Mouse (Mus musculus) right cerebral cortex, postnatal 25 days (tissue): Measurements from ENCODE around the gene Ap3d1.
A peak's percentile ranks its signal among the peaks of the same experiment; 100 is the strongest.

Experiments used
- DNase-seq: peaks from one replicate; pipeline ENCODE4 v3.0.0; 2022

Gene Ap3d1

DNA sequence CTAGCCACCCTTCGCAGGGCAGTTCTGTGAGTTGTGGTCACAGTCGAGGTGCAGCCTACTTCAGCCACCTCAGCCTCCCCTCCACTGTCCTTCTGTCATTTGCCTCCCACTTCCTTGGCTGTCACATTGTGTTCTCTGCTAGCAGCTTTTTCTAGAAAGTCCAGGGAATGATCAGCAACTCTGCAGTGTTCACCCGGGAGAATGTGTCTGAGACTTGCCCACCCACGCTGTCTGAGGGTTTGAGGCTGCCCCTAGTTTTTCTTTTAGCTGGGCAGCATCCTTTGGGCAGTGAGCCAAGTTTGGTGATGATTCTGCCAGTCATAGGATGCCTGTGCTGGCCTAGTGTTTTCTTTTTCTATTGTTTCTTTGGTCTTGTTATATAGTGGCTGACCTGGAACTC is 14.9 kb upstream of the Ap3d1 start:
- DNase-seq = no peak

GRCm38 (mm10) chr10:80756509-80756908 is 14.4 kb upstream of the Ap3d1 start:
- no peak for DNase-seq

DNA sequence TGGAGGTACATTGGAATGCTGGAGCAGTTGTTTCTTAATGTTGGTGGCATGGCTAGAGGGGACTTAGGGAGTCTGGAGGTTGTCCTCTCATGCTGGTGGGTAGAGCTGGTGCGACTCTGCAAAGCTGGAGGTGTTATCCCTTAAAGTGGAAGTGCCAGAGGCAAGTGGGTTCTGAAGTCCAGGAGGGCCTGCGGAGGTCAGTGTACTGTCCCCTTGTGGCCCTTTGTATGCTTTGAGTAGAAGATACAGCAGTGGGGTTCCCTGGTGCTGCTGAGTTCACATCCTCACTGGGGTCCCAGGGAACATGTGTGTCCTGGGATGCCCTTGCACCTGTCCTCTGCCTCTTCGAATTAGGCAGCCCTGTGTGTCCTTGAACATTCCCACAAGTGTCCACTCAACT is 14.0 kb upstream of the Ap3d1 start:
- no peak for DNase-seq

DNA sequence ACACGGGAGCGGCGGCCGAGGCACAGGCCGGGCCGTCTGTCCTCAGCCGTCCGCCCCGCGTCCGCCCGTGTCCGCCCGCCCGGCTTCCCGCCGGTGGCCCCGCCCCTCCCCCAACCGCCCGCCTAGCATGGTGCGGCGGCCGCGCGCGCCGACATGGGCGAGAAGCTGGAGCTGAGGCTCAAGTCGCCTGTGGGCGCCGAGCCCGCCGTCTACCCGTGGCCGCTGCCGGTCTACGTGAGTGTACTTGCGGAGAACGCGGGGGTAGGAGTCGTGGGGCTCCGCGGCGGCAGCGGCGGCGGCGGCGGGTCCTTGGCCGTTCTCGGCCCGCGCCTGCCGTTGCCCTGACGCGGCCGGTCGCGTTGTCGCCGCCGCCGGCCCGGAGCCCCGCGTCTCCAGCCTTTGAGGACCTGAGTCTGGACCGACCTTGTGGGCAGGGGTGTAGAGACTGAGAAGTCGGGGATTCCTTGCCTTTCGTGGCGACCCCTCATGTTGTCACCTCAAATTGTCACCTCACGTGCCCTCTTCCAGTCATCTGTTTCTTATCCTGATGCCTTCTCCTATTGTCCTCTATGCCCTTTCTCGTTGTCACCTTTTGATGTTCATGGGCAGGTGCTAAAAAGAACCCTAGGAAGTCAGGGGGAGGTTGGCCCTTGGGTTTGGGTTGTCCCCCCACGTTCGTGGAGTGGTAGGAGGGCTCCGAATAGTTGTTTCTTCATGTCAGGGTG is 13.4 kb upstream of the Ap3d1 start:
- no peak for DNase-seq

DNA sequence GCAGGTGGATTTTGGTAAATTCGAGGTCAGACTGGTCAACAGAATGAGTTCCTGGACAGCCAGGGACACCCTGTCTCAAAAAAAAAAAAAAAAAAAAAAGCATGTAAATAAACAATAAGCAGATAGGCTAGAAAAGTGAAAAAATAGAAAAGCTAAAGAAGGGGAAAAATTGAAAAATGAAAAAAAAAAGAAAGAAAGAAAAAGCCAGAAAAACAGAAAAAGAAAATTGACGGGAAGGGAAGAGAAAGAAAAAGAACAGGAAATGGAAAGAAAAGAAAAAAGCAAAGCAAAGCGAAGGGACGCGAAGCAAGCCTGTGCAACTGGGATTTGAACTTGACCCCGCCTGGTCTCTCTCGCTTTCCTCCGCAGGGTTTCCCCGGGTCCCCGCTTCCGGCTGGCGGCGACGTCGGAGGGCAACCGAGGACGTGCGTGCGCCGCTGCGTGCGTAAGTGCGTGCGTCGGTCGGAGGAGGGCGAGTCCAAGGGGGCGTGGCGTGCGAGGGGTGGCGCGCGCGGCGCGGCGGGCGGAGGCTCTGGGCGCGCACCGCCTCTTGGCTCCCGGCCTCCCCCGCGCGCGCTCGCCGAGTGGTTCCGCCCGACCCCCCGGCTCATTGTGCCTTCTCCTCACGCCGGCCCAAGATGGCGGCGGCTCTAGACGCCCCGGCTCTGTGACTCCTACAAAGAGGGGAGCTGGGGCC is 12.7 kb upstream of the Ap3d1 start, which contains the start of gene Dot1l:
Gene Dot1l (plus strand): TSS at position 613 of the 697 bp plus-strand sequence.
- peak; percentile 98 for DNase-seq

- no peak for DNase-seq
Measured at GRCm38 (mm10) chr10:80752079-80752625, 10.1 kb upstream of the Ap3d1 start.

DNA sequence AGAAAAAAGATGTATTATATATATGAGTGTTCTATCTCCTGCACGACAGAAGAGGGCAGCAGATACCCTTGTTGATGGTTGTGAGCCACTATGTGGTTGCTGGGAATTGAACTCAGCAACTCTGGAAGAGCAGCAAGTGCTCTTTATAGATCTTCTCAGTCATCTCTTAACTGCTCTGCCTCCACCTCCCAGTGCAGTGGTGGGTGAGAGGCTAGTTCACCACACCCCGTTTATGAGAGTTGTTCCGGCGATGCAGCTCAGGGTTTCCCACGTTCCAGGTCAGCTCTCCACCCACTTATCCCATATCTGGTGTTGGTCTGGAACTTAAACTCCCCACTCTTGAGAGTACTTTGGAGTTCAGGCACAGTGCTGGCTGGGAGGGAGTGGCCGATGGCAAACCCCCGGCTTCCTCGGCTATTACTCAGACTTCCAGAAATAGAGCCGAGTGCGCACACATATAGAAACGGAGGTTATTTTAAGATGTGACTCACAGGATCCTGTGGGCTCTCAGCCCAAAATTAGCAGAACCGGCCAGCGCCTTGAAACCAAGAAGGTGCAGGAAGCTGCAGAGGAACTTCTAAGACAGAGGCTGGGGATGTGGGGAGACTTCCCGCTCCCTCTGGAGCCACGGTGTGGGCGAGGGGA is 9.2 kb upstream of the Ap3d1 start:
- DNase-seq = peak; percentile 66

GRCm38 (mm10) chr10:80748609-80749008 is 6.5 kb upstream of the Ap3d1 start:
- DNase-seq = no peak

GRCm38 (mm10) chr10:80747410-80747809 is 5.3 kb upstream of the Ap3d1 start:
- DNase-seq = peak; percentile 72

- DNase-seq = no peak
Measured at GRCm38 (mm10) chr10:80744262-80744661, 2.2 kb upstream of the Ap3d1 start.

DNA sequence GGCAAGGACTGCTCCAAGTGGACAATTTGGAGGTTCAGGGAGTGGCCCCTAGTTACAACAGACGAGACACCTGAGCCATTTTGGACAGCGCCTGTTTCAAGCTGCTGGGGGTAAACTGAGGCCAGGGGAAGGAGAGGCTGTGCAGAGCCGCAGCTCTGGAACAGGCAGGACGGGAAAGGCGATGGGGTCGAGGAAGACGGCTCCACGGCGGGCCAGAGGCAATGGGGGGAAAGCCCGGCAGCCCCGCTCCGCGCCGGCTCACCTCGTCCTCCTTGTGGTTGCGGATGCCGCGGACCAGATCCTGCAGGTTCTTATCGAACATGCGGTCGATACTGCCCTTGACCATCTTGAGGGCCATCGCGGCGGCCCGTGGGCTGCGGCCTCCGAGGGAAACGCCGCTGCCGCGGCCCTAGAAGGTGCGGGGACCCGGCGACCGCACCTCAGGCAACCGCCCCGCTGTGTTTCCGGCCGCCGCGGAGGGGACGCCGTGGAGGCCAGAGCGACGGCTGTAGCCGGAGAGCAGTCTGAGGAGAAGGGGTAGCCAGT is 357 bp downstream of the Ap3d1 start:
- DNase-seq = no peak

- no peak for DNase-seq
Measured at GRCm38 (mm10) chr10:80741146-80741545, 918 bp downstream of the Ap3d1 start.

- DNase-seq = no peak
Measured at GRCm38 (mm10) chr10:80738657-80739056, 3.4 kb downstream of the Ap3d1 start.

DNA sequence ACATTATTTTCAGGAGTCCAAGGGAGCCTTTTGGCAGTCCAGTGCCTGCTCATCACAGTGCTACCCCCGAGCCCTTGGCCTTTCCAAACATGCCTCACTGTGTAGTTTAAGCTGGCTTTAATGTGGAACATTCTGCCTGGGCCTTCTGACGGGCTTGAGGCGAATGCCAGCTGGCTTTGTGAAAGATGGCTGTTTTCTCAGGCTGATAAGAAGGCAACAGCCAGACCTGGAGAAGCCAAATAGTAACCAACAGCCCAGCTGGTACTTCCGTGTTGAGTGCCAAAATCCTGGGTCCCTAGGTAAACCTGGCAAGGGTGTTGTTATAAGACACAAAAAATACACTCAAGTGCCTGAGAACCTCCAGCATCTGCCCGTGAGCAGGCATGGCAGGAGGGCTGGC is 5.3 kb downstream of the Ap3d1 start:
- no peak for DNase-seq

GRCm38 (mm10) chr10:80732611-80733101 is 9.4 kb downstream of the Ap3d1 start:
- no peak for DNase-seq

- DNase-seq = no peak
Measured at GRCm38 (mm10) chr10:80727369-80728127, 14.5 kb downstream of the Ap3d1 start.

DNA sequence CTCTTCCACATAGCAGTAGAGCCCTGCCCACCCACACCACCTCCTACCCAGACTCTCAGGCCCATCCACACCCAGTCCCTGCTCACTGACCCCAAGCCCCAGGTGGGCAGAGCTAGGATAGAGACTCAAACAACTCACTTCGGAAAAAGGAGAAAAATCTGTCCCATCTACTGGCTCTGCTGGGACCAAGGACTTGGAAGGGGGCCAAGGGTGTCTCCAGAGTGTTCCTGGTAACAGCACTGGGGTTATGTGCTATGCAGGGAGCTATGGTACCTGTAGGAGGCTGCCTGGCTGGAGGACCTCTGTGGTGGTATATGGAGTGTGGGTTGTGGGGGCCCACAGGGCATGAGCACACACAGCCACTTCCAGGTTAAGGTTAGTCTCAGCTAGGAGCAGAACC is 24.8 kb downstream of the Ap3d1 start:
- DNase-seq = no peak

DNA sequence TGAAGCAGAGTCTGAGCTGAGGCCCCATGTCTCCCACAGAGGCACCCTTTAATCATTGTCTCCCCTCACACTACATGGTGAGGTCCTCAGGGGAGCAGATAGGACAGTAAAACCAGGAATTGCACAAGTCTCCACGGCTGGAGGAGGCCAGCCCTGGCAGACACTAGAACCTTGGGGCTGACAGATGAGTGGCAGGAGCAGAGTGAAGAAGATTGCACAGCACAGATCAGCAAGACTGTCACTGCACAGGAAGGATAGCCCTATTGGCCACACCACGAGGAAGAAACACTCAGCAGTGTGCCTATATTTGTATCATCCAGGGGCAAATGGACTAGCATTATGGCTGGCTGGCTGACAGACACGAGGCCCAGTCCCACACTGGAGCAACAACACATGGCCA is 31.2 kb downstream of the Ap3d1 start:
- no peak for DNase-seq

- no peak for DNase-seq
Measured at GRCm38 (mm10) chr10:80705479-80705878, 36.6 kb downstream of the Ap3d1 start.

- DNase-seq = no peak
Measured at GRCm38 (mm10) chr10:80705033-80705432, 37.0 kb downstream of the Ap3d1 start.

DNA sequence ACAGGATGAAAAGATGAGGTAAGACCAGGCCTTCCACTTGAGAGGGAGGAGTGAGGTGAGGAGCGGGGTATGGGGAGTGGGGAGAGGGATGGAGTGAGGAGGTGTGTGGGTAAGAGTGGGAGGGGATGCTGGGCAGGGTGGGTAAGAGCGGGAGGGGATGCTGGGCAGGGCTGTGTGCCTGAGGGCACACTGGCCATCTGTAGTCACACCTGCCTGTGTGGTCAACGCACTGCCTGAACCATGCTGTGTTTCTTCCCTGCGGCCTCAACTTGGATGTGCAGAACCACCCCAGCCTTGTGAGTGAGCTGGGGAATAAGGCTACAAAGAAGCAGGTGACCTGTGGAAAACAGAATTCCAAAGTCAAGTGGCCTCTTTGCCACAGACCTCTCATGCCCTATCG is 37.6 kb downstream of the Ap3d1 start:
- DNase-seq = no peak

GRCm38 (mm10) chr10:80703643-80704042 is 38.4 kb downstream of the Ap3d1 start:
- DNase-seq = no peak
